ENCODE assay signal across 10 mouse cellular contexts in genomic region chr4:136867690-136868345, GRCm38 (mm10). TPM values are rescaled to one million over a fixed set of nuclear protein-coding genes. Genes with fewer than 3 reads are reported as not detected.
DNase-seq lines count a peak whose midpoint lies in the region; ATAC-seq and TF ChIP-seq lines count a peak whose summit lies in the region.
"Had no signal": no experiment of that assay in that cellular context is flagged by ENCODE, and none has a peak within 500 bp of the region (broad histone marks: within the 10 kb centered on the region; RNA-seq: fewer than 3 reads in every experiment).

No protein-coding gene starts in this region.

- H3K27me3 ChIP-seq in forebrain, postnatal 0 days (ENCODE audit: insufficient read depth, low read length) = no peaks in the 10 kb centered on the region
- H3K27me3 ChIP-seq in midbrain, postnatal 0 days (ENCODE audit: insufficient read depth, low read length) = no peaks in the 10 kb centered on the region

- intact Hi-C loops in gastrocnemius, adult 2 months (cut with DNase I) = no loop called here

- DNase-seq in kidney, postnatal 4 days = peak; percentile 20 to 26
- DNase-seq in kidney, postnatal 25 days = no peak
- peak; percentile 27 for DNase-seq in cerebellum, adult 9-11 months
- DNase-seq in forebrain, postnatal 0 days = peak; percentile 46
- peak; percentile 58 for DNase-seq in midbrain, postnatal 0 days (ENCODE audit: low spot score)
- DNase-seq in adrenal gland, postnatal 36 days = no peak
- DNase-seq in gastrocnemius, adult 2 months = no peak
- no peak for DNase-seq in gastrocnemius, postnatal 4 days (ENCODE audit: low spot score in 2 of 2)
- DNase-seq: adrenal gland, adult 2 months had no signal

- H3K4me3 ChIP-seq in forebrain, postnatal 0 days (ENCODE audit: low read depth, low read length) = no peak overlapping the region
- no peak overlapping the region for H3K4me3 ChIP-seq in midbrain, postnatal 0 days (ENCODE audit: low read depth, low read length)
- H3K4me3 ChIP-seq in gastrocnemius, adult 2 months = no peak overlapping the region

- no peak overlapping the region for H3K27ac ChIP-seq in forebrain, postnatal 0 days (ENCODE audit: low read depth, low read length)
- H3K27ac ChIP-seq in midbrain, postnatal 0 days (ENCODE audit: low read depth, low read length) = no peak overlapping the region
- H3K27ac ChIP-seq in gastrocnemius, adult 2 months = no peak overlapping the region

- 17% methylated on average over 12 of the region's 12 CpGs for WGBS in forebrain, postnatal 0 days
- WGBS in midbrain, postnatal 0 days = 25% methylated on average over 10 of the region's 12 CpGs

- no peak overlapping the region for H3K4me2 ChIP-seq in forebrain, postnatal 0 days (ENCODE audit: low read depth)
- no peak overlapping the region for H3K4me2 ChIP-seq in midbrain, postnatal 0 days (ENCODE audit: low read depth, low read length, poor library complexity, severe bottlenecking)

- TF ChIP-seq CTCF in forebrain, postnatal 0 days (IDR thresholded peaks at IDR 0.05; ENCODE audit: low read depth) = no peak
- TF ChIP-seq CTCF in midbrain, postnatal 0 days (IDR thresholded peaks at IDR 0.05) = no peak
- no peak for TF ChIP-seq CTCF in gastrocnemius, adult 2 months (IDR thresholded peaks at IDR 0.05)

- no peaks in the 10 kb centered on the region for H3K36me3 ChIP-seq in forebrain, postnatal 0 days (ENCODE audit: insufficient read depth)
- no peaks in the 10 kb centered on the region for H3K36me3 ChIP-seq in midbrain, postnatal 0 days (ENCODE audit: insufficient read depth, low read length)

- peaks cover 7% of the 10 kb centered on the region for H3K4me1 ChIP-seq in forebrain, postnatal 0 days (ENCODE audit: insufficient read depth)
- peaks cover 20% of the 10 kb centered on the region for H3K4me1 ChIP-seq in midbrain, postnatal 0 days (ENCODE audit: insufficient read depth, low read length)

- peak; percentile 34; the same call in 1 of the 2 replicates for ATAC-seq in forebrain, postnatal 0 days
- ATAC-seq in midbrain, postnatal 0 days (ENCODE audit: low FRiP score) = no peak

- H3K9me3 ChIP-seq in forebrain, postnatal 0 days (ENCODE audit: low read length) = no peaks in the 10 kb centered on the region
- no peaks in the 10 kb centered on the region for H3K9me3 ChIP-seq in midbrain, postnatal 0 days (ENCODE audit: low read length)

- no peak overlapping the region for H3K9ac ChIP-seq in forebrain, postnatal 0 days
- no peak overlapping the region for H3K9ac ChIP-seq in midbrain, postnatal 0 days (replicated peaks; ENCODE audit: low read length, poor library complexity, severe bottlenecking)

RNA-seq across cellular contexts. Expression of gene C1qb, which starts 18.2 kb away (rescaled TPM):
- total RNA-seq in forebrain, postnatal 0 days (2014; rRNA removed) = 53.9 and 57.1 TPM in 2 replicates
- 67.4 and 78.2 TPM in 2 replicates for polyA plus RNA-seq in forebrain, postnatal 0 days (2015; fragmentation: Nextera tagmentation; extraction: Ambion mirVana)
- 60.0 and 71.3 TPM in 2 replicates for total RNA-seq in midbrain, postnatal 0 days (2014; rRNA removed)
- polyA plus RNA-seq in midbrain, postnatal 0 days (2015; fragmentation: Nextera tagmentation; extraction: Ambion mirVana) = 64.3 and 72.3 TPM in 2 replicates
- total RNA-seq in adrenal gland, postnatal 36 days (2021) = 10 to 100 TPM; 43.5 to 77.2 TPM
- 10 to 100 TPM in 1 of 2 experiments, 1 to 10 TPM in 1; 8.4 to 18.3 TPM for total RNA-seq in gastrocnemius, adult 2 months (2021)
- 10 to 100 TPM; 33.7 to 39.4 TPM for total RNA-seq in gastrocnemius, postnatal 4 days (2021)

RNA-seq across cellular contexts. Expression of gene C1qc, which starts 25.0 kb away (rescaled TPM):
- total RNA-seq in forebrain, postnatal 0 days (2014; rRNA removed) = 61.9 and 64.6 TPM in 2 replicates
- 46.1 and 49.3 TPM in 2 replicates for polyA plus RNA-seq in forebrain, postnatal 0 days (2015; fragmentation: Nextera tagmentation; extraction: Ambion mirVana)
- total RNA-seq in midbrain, postnatal 0 days (2014; rRNA removed) = 62.7 and 79.7 TPM in 2 replicates
- polyA plus RNA-seq in midbrain, postnatal 0 days (2015; fragmentation: Nextera tagmentation; extraction: Ambion mirVana) = 39.0 and 39.7 TPM in 2 replicates
- total RNA-seq in adrenal gland, postnatal 36 days (2021) = 10 to 100 TPM; 30.6 to 58.1 TPM
- 10 to 100 TPM in 1 of 2 experiments, 1 to 10 TPM in 1; 7.6 to 15.4 TPM for total RNA-seq in gastrocnemius, adult 2 months (2021)
- total RNA-seq in gastrocnemius, postnatal 4 days (2021) = 10 to 100 TPM; 32.7 to 33.5 TPM

RNA-seq across cellular contexts. Expression of gene C1qa, which starts 30.8 kb away (rescaled TPM):
- 47.7 and 53.1 TPM in 2 replicates for total RNA-seq in forebrain, postnatal 0 days (2014; rRNA removed)
- polyA plus RNA-seq in forebrain, postnatal 0 days (2015; fragmentation: Nextera tagmentation; extraction: Ambion mirVana) = 42.2 and 43.5 TPM in 2 replicates
- 48.5 and 48.8 TPM in 2 replicates for total RNA-seq in midbrain, postnatal 0 days (2014; rRNA removed)
- polyA plus RNA-seq in midbrain, postnatal 0 days (2015; fragmentation: Nextera tagmentation; extraction: Ambion mirVana) = 38.8 and 44.4 TPM in 2 replicates
- 10 to 100 TPM; 44.1 to 72.9 TPM for total RNA-seq in adrenal gland, postnatal 36 days (2021)
- total RNA-seq in gastrocnemius, adult 2 months (2021) = 10 to 100 TPM in 1 of 2 experiments, 1 to 10 TPM in 1; 7.0 to 15.8 TPM
- 10 to 100 TPM; 32.4 to 36.3 TPM for total RNA-seq in gastrocnemius, postnatal 4 days (2021)
- total RNA-seq: hematopoietic stem cell, adult 5-6 weeks had no signal

RNA-seq across cellular contexts. Expression of gene Ephb2, which starts 32.0 kb away (rescaled TPM):
- total RNA-seq in forebrain, postnatal 0 days (2014; rRNA removed) = 79.9 and 85.6 TPM in 2 replicates
- polyA plus RNA-seq in forebrain, postnatal 0 days (2015; fragmentation: Nextera tagmentation; extraction: Ambion mirVana) = 9.2 and 10.8 TPM in 2 replicates
- 149 and 202 TPM in 2 replicates for total RNA-seq in midbrain, postnatal 0 days (2014; rRNA removed)
- polyA plus RNA-seq in midbrain, postnatal 0 days (2015; fragmentation: Nextera tagmentation; extraction: Ambion mirVana) = 13.6 and 15.6 TPM in 2 replicates
- total RNA-seq in adrenal gland, postnatal 36 days (2021) = 10 to 100 TPM; 18.7 to 19.8 TPM
- 1 to 10 TPM in 1 of 2 experiments, under 1 TPM in 1; 0.26 to 1.9 TPM for total RNA-seq in gastrocnemius, adult 2 months (2021)
- 10 to 100 TPM; 12.3 to 13.5 TPM for total RNA-seq in gastrocnemius, postnatal 4 days (2021)

Comparison
In these comparisons a context has a peak if more than half of its experiments do, and no peak if none do; other contexts are left out.
1. DNase-seq: peak in kidney, postnatal 4 days (2 of 2), cerebellum, adult 9-11 months (single experiment), forebrain, postnatal 0 days (single experiment) and midbrain, postnatal 0 days (single experiment); none in kidney, postnatal 25 days (0 of 2), adrenal gland, postnatal 36 days (0 of 2), gastrocnemius, adult 2 months (single experiment) and gastrocnemius, postnatal 4 days (0 of 2).